Mouse (Mus musculus) intestine, embryonic 14.5 days (tissue): ENCODE measurements around the gene Ccnk. TPM values are rescaled to one million over a fixed set of nuclear protein-coding genes. Genes with fewer than 3 reads are reported as not detected.

ENCODE experiments used
- polyA plus RNA-seq: library from polyadenylated mRNA; unstranded; fragments of >200 nt; fragmentation: Nextera tagmentation; extraction: Ambion mirVana; gene quantifications from 2 replicates; pipeline ENCODE4 v1.2.1, GENCODE M21; 2014

Ccnk gene
- polyA plus RNA-seq, 1 experiment from 2014 or later, result 5.1 TPM

Other genes starting within 250 kb of the Ccnk start
- 8.3 and 8.8 TPM in 2 replicates for gene Bcl11b, start 176.0 kb upstream of the Ccnk start, polyA plus RNA-seq
- gene Setd3, start 265 bp upstream of the Ccnk start, polyA plus RNA-seq, result 75.9 and 83.6 TPM in 2 replicates
- gene Ccdc85c, start 95.8 kb downstream of the Ccnk start, polyA plus RNA-seq, result 10.9 and 11.2 TPM in 2 replicates
- 0.28 and 0.67 TPM in 2 replicates for gene Hhipl1, start 126.7 kb downstream of the Ccnk start, polyA plus RNA-seq
- 4.7 and 5.1 TPM in 2 replicates for gene Cyp46a1, start 154.8 kb downstream of the Ccnk start, polyA plus RNA-seq
- 72.4 and 94.5 TPM in 2 replicates for gene Eml1, start 191.4 kb downstream of the Ccnk start, polyA plus RNA-seq